Mouse (Mus musculus) R1 (cell line): ENCODE data around the gene Trpc6.

Source experiments
- DNase-seq: peaks from one replicate; pipeline ENCODE4 v3.0.0-alpha.2; 2018; ENCODE audit warnings: low read depth, low spot score

Gene Trpc6

DNA sequence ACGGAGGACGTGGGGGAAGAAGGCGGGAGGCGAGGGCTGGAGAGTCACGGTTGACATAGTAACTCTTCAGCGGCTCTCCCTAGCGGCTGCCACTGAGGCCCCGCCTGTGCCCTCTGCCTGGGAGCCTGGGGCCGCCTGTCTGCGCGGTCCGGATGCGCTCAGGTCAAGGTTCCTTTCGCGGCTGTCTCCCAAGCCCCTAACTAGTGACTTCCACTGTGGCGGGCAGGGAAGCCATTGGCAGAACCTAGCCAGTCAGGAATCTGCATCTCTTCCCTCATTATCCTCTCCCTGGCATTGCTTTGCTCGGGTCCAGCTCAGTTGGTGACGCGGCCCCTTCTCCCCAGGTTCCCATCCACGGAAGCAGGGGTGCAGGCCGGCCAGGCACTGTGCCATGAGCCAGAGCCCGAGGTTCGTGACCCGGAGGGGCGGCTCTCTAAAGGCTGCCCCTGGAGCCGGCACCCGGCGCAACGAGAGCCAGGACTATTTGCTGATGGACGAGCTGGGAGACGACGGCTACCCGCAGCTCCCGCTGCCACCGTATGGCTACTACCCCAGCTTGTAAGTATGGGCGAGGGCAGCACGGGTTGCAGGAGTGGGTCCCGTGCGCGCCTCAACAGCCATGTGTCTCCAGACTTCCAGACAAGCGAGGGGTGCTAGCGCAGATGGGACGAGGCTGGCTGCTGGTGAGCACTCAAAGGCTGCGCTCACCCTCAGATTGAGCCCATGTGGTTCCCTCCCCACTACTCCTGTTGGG is at the start of gene Trpc6:
Gene Trpc6, plus strand, starts transcription at position 102 of the 754 bp plus-strand sequence.
- DNase-seq, result peak; percentile 85

DNA sequence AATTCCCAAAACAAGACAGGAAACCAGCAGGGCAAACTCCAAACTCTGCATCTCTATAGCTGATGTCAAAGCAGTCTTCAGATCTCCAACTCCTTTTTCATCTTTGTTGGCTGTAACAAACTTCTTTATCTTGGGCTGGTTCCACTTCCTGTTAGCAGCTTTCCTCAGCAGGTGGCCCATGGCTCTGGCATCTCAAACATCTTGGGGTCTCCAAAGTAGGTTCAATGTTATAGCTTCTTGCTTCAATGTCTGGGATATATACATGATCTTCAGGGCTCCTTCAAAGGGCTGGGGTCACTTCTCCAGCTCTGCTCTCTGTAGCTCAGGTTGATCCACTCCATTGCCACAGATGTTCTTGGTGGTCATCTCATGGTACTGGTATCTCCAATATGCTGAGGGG is 23.0 kb upstream of the Trpc6 start:
- no peak for DNase-seq

DNA sequence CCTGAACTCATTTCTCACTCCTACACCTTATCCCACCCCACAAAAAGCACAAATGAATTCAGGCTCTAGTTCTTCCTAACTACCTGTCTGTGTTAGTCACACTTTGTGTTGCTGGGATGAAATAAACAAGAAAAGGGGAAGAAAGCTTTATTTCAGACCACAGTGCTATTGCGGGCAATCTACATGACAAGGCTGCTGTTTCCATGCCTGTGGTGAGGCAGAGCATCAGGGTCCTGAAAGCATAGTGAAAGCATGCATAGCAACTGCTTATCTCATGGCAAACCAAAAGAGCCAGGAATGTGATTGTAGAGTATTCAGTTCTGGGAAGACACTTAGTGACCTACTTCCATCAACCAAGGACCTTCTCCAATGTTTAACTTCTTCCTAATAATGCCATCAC is 10.3 kb upstream of the Trpc6 start:
- DNase-seq, result peak; percentile 86

DNA sequence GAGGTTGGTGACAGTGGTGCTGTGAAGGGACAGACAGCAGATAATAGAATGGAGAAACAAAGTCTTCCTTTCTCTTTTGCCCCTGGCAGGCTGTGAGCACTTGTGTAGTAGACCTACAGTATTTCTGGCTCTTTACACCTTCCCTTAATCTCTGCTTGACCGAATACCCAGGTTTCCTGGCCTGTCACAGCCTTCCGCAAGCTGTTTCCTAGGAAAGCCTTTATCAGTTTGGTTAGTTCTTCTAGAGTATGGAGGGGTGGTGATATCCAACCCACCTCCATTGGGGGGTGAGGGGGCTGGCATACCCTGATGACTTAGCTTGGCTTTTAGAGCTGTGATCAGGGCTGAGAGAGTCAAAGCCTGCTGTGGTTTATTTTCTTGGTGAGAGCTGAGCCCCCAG is 1.3 kb downstream of the Trpc6 start:
- no peak for DNase-seq

DNA sequence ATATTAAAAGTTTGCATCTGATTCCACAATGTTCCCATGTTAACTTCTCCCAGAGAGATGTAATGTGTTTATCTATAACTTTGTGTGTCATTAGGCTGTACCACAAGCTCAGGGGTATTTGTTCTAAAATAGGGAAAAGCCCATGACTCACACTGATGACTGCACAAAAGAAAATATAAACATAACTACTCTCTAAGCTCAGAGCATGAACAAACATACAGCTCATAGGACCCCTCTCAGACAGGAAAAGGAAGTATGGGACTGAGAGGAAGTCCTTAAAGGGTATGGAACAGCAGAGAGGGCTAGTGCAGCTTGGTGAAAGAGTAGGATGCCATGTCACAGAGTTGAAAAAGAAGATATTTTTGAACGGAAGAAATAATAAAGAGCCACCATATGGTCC is 14.6 kb downstream of the Trpc6 start:
- DNase-seq, result no peak

DNA sequence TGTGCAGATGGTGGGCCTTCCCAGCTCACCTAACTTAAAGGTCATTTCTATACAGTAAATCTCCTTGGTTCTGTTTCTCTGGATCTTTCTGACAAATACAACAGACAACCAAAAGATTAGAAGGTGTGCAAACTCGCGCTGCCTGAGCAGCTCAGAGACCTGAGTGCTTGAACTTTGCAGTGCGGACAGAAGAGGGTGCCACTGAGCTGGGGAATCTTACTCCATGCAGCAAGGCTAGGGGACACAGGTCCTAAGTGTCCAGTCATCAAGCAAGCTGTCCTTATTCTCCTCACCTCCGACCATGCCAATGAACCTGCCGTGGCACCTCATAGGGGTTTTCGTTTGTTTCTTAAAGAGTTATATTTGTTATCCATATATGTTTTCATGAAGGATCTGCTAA is 48.7 kb downstream of the Trpc6 start:
- DNase-seq, result peak; percentile 56

DNA sequence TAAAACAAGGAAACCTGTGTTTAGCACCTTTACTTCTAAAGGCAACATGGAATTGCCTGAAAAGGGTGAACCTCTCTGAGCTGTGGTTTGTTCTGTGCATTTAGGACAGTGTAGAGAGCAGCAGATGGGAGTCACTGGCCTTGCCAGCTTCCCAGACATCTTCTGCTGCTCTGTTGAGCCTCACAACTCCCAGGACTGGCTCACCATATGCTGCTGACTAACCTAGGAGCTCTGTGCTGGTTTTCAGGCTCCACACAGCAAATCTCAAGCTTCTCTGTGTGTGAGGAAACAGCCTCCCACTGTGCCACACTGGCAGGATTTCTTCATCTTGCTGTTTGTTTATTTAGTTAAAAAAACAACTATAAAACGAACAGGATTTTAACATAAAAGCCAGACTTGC is 53.1 kb downstream of the Trpc6 start:
- DNase-seq, result no peak

DNA sequence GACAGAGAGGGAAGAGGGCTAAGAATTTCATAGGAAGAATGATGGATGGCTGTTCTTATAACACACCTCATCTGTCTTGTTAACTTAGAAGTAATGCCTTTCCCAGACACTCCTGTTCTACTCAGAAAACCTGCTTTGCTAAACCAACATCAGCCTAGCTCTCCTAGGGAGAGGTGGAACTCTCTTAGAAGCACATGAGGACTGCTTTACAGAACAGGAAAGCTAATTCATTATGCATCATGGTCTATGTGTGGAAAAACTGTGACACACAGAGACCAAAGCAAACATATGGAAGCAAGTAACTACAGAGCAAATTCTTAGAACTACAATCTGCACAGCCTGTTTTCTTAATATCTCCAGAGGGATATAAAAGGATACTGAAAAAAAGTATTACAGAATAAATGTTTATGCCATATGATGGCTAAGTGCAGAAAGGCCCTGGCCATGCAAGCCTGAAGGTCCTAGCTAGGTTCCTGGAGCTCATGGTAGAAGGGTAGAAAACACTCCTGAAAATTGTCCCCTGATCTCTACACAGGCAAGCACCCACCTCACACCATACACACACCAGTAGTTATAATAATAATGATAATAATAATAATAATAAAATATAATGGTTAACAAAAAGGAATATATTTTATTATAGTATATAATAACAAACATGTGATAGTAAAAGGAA is 63.0 kb downstream of the Trpc6 start:
- DNase-seq, result no peak

DNA sequence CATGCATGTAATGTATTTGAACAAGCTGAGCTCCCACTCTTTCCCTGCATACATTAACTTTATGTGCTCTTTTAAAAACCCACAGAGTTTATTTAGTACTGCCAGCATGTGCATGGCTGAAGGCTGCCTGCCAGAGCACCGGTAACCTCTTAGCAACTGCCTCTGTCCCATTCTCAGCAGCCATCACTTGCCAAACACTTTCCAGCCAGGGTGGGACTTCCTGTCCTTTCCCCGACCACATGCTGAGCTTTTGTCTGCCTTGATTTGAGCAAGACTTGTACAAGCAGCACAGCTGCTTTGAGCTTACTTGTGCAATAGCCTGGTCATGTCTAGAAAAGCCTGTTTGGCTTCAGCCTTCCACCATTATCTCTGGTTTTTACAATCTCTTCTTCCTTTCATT is 90.4 kb downstream of the Trpc6 start:
- peak; percentile 98 for DNase-seq

DNA sequence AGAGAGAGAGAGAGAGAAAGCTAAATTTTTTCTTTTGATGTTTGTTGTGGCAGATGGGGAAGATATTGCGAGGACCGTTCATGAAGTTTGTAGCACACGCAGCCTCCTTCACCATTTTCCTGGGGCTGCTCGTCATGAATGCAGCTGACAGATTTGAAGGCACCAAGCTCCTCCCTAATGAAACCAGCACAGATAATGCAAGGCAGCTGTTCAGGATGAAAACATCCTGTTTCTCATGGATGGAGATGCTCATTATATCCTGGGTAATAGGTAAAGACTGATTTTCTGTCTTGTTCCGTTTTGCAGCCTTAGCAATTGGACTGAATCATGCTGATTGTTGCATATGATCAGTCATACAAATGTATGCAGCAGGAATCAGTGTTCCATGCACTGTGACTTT is 99.5 kb downstream of the Trpc6 start:
- DNase-seq, result no peak

DNA sequence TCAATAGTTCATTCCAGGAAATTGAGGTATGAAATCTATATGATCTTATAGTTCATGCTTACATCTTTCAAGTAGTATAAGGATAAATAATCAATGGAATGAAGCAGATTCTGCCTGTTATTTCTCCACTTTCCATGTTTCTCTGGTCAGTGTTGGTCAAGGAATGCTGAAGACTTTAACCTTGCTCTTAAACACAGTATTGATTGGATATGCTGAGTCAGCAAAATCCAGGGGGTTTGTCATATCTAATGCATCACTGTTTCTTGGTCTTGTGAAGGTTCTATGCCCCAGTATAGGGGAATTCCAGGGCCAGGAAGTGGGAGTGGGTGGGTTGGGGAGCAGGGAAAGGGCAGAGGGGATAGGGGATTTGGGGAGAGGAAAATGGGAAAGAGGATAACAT is 111.4 kb downstream of the Trpc6 start:
- DNase-seq, result no peak

DNA sequence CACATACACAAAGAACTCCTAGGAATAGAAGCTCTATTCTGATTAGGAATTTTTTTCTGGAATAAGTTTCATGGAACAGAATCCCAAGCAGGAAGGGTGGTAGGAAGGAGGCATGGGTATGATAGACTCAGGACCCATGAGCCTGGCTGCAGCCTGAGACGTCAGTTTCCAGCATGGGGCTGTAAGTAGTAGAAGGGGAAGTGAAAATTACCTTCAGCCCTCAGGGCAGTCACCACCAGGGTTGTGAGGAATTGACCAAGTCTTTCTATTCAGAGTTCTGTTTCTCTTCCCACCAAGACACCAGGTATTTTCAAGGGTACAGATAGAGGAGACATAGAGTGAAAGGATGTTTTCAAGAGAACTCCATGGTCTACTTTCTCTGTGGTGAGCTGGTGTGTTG is 129.0 kb downstream of the Trpc6 start:
- DNase-seq, result no peak

DNA sequence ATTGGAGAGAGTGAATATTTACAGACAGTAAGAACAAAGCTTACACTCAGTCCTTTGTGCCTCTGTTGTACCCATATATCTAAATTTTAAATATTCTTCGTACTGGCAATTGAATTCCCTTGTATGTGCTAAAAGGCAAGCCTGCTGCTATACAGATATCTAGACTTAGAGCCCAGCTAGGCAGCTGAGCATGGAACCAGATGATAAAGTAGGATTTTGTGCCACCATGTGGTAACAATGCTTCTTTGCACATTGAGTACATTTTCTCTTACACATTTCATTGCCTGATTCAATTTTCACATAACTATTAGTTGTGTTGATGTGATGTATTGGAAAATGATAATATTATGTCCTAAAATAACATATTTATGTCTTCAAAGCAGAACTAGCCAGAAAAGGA is 132.7 kb downstream of the Trpc6 start:
- DNase-seq, result peak; percentile 19

DNA sequence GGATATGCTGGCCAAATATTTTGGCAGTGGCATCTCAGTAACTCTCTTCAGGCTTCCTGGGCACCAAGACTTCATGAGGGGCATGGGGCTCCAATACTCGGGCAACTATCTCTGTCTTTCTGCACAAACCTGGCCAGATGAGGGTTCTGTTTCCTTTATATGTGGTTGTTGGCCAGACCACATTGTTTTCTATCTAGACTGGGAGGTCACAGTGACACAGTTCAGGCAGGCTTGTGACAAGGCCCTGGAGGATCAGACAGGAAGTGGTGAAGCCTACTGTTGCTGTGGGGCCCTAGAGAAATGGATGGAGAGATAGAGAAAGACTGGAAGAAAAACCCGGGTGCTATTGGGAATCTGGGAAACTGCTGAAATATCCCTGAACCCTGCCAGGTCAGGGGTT is 149.2 kb downstream of the Trpc6 start:
- DNase-seq, result no peak

DNA sequence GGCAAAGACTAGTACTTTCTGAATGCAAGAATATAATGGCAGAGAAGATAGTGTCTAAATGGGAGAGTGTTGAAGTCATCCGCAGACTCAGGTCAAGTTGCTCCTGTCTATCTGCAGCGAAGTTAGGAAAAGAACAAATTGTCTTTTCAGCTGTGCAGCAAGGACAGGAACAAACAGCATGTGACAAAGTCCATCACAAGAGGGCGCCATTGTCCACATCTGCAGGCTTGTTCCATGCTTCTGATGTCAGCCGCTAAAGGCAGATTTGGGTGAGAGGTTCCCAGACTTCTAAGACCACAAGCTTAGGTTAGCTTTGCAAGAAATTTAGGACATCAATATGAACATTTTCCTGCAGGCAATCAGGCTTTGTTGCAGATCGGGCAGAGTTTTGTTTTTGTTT is 156.7 kb downstream of the Trpc6 start:
- DNase-seq, result peak; percentile 82

DNA sequence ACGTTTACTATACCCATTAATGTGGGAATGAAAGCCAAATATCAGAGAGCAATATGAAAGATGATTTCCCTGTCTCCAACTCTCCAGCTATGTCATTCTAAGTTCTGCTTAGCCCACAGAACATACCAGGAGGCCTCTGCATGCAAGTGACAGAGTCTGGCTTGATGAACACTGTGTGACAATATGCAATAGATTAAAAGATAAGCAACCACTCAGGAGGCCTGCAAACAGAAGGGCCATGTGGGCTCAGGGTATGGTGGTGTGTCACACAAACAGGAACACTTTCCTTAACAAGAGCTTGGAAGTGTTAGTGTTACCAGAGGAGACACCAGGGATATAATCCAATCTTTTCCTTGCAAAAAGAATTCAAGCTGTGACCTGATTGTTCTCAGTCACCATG is 159.6 kb downstream of the Trpc6 start:
- DNase-seq, result no peak

DNA sequence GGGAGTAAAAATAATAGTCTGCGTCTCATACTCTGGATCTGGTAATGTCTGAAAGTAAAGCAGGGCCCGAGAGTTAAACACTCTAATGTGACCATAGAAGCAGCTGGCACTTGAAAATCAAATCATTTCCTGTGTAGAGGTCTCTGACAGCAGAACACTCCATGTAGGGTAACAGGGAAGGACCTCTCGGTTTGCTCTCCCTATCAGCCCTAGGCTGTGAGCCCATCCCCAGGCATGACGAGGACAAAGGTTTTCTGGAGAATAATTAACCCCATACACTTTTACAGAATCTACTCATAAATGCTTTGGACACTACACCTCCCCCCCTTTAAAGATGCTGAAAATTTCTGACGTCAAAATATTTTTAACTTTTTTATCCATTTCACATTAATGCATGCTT is 160.0 kb downstream of the Trpc6 start:
- no peak for DNase-seq

DNA sequence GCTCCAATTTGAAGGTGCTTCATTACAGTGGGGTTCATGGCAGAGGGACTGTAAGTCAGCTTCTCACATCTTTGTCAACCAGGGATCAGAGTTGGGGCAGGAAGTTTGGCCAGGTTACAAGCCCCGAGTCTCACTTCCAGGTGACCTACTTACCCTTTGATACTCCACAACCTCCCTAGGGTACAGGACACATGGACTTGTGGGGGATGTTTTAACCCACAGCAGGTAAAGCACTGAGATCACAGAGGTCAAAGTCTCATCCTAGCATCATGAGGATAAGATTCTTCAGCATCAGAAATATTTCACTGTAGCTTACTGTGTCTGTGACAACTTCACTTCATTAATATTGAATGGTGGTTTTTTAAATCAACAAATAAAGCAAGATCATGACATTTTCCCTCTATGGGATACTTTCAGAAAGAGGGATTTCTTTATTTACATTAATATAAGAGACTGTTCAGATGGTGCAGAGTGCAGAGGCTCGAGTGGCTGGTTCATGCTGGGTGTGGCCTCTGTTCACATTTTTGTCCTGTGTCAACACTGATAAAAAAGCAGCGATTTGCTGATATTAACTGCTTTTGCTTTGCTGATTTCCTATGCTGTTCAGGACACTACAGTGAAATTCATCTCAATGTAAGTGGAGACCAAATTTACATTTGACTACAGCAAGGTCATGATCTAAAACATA is 166.3 kb downstream of the Trpc6 start:
- no peak for DNase-seq

DNA sequence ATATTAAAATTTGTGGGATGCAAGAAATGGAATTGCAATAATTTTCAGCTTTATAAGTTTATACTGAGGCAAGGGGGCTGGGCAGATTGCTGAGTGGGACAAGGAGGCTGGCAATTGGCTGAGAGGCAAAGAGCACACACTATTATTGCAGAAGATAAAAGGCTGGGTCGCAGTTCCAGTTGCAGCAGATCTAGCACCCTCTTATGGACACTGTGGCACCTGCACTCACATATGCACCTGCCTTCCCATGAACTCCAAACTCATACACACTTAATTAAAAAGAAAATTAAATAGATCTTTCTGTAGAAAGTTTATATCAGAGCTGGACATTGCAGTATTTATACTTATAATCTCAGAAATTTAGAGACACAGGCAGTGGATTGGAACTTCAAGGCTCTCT is 175.1 kb downstream of the Trpc6 start:
- DNase-seq, result peak; percentile 52

DNA sequence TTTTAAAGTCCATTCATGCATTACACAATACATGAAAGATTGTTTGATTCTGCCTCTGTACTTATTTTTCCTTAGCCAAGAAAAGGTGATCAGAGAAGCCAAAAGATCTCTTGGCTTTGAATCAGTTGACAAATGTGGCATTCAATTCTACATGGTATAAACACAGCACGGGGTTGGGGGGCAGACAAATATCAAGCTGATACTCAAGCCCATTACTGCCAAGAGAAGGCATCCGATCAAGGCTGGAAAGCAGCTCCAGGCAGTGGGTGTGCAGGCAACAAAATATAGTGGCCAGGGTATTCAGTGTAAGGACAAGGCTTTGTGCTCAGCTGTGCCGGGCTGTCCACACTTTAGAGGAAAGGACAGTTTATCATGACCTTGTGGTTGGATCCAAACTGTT is 185.1 kb downstream of the Trpc6 start:
- no peak for DNase-seq
